Mouse (Mus musculus): Measurements from ENCODE around the gene Ebf1.
A peak's percentile ranks its signal among the peaks of the same experiment; 100 is the strongest.

Ebf1 gene

DNA sequence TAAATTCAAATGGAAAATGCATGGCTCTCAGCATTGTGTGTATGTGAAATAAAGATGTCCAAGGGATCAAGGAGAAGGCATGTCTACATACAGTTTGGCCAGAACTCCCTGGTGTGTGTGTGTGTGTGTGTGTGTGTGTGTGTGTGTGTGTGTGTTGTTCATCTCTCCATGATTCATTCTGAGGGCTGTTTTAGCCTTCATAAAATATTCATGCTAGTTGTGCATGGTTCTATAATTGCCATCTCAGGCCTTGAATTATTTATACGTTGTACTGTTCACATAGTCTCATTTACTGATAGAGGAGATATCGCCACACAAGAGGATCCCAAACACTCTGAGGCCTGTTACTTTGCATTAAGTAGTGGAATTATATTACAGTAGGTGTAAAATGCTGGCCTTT, 220.5 kb downstream of the Ebf1 start:
- DNase-seq (ENCODE audit: low spot score in 2 of 2): no peak

DNA sequence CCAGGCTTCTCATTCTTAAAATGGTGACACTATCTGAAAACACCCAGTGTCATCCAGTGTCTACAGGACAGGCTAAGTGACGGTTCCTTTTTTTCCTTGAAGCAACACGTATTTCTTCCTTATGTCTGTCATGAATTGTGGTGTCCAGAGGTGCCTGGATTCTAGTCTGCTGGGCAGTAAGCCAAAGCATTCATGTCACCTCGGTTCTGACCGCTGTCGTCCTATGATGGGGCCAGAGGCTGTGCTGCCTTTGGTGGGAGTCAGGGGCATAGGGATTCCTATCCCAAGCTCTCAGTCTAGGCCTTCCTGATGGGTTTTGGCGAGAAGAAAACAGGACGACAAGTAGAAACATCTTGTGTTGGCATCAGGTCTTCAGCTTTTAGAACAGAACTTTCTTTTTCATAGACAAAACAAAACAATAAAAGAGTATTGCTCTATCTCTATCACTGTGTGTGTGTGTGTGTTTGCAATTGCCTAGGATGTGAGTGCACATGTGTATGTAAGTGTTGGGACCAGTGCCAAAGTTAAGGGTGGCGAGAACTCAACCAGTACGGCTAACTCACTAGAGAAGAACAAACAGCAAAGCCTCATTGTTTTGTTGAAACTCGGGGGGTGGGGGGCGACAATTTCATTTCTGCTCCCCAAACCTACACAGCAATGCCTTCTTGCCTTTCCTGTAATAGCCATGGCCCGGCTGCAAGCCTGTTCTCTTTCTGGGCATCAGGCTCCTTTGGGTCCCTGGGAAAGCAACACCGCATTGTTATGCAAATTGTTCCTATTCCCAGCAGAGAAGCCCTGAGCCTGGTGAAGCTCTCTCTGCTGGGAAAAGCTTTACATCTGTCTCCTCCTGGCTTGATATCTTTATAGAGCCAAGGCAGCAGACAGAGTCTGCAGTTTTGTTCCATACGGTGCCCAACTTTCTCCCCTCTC, 224.3 kb downstream of the Ebf1 start:
- DNase-seq (ENCODE audit: low spot score in 2 of 2): no peak

DNA sequence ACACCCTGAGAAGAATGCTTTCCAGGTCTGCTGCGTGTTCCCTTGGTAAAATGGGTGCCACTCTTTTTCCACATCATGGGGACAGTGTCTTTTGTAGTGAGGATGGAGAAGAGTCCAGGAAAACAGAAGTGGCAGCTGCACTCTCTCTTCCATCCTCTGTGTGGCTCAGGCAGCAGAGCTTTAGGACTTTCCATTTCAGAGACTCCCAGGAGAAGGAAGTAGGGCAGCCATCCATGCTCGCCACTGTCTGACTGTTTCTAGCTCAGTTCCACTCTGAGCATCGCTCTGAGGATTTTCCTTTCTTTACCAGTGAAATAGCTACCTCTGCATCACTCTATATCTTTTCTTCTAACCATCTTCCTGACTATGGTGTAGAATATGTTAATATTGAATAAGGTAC, 234.8 kb downstream of the Ebf1 start:
- no peak for DNase-seq (ENCODE audit: low spot score in 2 of 2)

DNA sequence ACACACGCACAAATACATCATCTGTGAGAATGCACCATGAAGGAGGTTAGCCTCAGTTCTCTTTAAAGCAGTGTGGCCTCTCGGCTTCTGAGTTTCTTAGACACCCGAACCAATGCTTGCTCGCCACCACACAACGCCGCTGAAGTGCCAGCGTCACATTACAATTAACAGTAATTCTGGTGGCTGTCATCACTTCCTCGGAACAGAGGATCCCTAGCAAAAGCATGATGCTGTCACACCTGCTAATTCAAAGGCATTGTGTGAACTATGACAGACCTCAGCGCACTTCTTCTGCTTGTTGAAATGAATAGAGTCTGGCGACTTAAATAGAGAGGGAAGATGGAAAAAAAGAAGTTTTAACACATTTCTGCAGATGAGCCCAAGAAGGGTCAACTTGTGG, 235.8 kb downstream of the Ebf1 start:
- DNase-seq (ENCODE audit: low spot score in 2 of 2): no peak

DNA sequence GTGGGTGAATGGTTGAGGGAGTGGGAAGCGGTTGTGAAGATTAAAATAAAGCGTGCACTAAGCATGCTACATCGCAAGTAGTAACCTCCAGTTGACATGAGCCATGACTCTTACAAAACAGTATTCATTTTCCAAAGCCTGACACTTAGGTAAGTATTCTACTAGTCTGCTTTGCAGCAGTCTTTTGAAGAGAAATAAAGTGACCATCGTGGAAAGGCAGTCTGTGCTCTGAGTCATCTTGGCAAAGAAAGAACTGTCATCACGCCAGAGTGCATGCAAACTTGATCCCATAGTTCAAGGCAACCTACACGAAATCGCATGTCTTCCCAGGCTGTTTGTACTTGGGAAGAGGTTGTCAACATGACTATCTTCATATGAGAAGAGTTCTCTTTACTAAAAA, 237.4 kb downstream of the Ebf1 start:
- no peak for DNase-seq (ENCODE audit: low spot score in 2 of 2)

DNA sequence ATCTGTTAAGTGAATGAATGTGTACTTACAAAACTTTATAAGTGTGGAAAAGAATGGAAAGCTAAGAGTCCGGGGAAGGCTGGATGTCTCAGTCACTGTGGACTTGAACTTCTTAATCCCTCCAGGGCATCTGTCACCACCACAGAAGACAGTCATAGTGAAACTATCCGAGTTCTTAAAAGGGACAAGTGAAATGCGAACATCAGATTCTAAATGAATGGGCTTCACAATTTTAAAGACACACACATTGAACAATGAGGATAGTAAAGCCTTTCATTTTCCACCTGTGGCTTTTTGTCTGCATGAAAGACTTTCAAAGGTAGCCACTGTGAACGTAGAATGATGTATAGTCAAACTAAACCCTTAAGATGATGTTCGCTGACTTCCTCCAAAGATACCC, 244.0 kb downstream of the Ebf1 start:
- no peak for DNase-seq (ENCODE audit: low spot score in 2 of 2)

DNA sequence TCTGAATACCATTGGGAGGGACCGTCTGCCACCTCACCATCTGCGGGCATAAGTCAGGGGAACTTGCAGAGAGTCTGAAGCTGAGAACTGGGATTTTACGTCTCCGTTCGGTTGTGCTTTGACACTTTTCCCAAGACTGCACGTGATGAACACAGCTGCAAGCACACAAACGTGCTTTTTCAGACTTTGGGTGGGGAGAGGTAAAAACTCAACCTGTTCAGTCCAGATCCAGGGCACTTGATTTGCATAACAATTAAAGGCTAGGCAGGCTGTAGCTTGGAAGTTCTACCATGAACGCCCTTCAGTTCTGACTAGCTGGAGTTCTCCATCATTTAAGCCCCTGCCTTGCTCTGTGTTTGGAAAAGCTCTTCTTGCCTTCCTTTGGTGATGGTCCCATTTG, 246.8 kb downstream of the Ebf1 start:
- DNase-seq (ENCODE audit: low spot score in 2 of 2): no peak

DNA sequence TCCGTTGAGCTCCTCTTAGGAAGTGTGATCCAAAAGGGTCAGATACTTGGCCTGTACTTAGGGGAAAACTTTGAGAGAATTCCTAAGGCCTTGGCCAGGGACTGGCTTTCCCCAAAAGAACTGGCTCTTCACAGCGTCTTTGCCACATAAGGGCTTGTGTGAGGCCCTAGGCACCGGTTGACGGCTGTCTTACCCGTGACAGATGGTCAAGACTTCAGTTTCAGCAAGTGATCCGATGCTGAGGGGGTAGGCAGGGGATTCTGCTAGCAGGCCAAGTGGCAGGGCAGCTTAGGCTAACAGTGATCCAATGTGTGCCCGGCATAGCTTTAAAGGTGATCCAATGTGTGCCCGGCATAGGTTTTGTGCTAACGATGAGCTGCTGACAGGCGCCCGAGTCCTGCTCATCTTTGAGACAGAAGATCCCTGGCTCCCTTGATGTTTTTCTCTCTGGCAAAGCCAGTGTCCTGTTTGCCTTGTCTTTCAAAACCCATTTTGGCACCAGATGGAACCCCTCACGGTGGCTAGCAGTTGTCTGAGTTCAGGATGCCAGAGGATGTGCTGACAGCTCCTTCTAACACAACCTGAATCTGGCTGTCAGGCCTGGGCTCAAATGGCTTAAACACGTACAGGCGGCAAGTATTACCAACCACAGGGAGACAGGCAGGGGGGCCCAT, 249.5 kb downstream of the Ebf1 start:
- DNase-seq (ENCODE audit: low spot score in 2 of 2): no peak

DNA sequence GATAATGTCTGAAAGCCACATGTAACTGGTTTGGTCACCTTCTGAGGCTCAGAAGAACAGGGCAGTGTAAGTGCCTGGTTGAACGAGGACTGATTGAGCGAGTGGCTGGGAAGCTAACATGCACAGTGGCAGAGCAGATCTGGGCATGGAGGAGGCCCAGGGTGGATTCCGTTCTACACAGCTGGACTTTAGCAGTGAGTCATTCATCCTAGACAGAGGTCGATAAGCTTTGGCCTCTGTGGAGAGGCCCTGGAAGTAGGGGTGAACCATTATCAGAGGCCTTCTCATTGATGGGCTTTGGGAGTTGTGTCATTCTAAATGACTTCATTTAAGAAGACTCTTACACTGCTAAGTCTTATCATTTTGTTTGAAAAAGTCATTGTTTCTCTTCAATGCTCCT, 250.3 kb downstream of the Ebf1 start:
- no peak for DNase-seq (ENCODE audit: low spot score in 2 of 2)

DNA sequence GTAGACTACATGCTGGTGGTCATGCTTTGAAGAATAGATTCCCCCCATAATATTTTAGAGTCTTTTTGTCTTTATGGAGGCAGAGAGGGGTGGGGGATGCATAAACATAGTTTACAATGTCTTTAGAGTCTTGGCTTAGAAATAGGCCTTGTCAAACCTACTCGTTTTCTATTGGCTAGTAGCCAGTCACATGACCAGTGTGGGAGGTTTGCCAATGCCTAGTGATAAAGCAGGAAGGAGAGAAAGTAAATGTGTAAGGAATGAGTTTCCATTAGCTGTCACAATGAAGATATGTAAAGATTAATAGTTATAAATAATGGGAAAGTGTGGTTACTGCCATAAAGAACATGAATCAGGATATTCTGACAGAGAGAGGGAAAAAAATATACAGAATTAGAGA, 256.8 kb downstream of the Ebf1 start:
- DNase-seq (ENCODE audit: low spot score in 2 of 2): no peak

DNA sequence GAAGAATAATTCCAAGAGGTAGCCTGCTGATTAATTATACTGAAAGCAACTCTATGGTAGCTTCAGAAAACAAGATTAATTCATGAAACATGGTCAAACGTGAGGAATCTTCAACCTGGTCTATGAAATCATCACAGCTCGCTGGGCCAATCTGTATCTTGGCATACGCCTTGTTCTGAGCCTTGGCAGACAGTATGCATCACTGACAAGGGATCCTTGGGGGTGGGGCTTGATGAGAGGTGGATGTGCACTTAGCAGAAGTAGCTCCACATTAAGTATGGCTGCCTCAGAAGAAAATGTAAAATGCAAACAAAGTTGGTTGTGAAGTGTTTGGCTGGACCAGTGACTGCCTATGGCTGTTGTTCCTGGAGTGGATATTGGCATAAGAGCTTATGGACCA, 258.1 kb downstream of the Ebf1 start:
- DNase-seq (ENCODE audit: low spot score in 2 of 2): no peak

DNA sequence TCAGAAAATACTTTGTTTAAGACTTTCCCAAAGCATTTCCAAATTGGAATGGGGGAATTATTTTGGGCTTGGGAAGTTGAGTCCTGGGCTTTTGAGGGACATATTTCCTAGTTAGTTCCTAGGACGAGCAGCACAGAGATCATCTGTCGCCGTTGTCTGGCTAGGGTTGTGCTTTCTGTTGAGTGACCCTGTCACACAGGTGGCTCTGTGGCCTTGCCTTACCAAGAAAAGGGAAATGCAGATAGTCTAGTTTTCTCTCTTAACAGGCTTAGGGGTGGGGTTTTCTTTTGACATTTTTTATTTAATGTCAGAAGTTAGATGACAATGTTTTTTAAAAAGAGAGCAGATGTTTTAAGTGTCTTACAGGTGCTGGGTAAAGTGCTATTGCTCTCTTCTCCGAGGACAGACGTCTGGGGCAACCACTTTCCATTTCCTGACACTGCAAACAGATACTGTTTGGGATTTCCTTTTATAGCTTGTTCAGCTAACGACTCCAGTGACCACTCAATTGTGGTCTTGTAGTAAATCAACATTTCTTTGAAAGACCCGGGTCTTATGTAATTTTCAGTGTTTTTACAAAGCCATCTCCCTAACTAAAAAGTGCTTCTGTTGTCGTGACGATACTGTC, 264.1 kb downstream of the Ebf1 start:
- no peak for DNase-seq (ENCODE audit: low spot score in 2 of 2)

DNA sequence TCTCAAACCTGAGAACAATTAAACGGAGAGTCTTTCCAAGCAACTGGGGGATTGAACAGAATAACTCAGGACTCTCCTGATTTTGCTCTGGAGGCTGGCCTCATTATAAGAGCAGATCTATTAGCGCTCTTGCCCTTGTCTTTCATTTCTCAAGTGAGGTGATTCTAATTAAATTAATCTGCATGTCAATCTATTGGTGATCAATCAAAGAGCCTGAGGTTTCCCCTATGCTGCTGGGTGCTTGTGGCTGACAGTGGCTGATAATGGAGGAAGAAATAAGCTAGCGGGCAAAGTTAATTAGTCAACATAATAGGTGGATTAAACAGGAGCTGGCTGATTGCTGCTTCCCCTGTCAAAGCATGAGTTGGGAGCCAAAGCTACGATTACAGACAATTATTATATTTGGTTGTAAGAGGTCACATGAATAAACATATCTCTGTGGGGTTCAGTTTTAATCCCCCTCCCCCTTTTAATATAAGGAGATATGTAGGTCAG, 265.4 kb downstream of the Ebf1 start:
- DNase-seq (ENCODE audit: low spot score in 2 of 2): no peak

DNA sequence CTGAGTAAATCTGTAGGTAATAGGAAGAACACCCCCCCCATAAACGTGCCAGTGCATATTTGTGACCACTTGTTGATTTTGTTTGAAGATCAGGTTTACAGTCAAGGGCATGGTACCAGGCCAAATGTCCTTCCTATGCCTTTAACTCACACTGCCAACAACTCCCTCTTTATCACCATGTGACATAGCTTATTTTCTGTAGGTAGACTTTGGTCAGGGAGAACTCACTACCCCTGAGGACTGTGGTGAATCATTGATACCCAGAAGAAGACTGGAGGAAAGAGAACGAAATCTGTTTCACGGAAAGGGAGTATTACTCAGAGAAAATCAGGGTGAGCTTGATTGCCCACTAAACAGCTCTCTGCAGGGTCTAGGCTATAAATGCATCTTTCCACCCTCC, 267.2 kb downstream of the Ebf1 start:
- no peak for DNase-seq (ENCODE audit: low spot score in 2 of 2)

DNA sequence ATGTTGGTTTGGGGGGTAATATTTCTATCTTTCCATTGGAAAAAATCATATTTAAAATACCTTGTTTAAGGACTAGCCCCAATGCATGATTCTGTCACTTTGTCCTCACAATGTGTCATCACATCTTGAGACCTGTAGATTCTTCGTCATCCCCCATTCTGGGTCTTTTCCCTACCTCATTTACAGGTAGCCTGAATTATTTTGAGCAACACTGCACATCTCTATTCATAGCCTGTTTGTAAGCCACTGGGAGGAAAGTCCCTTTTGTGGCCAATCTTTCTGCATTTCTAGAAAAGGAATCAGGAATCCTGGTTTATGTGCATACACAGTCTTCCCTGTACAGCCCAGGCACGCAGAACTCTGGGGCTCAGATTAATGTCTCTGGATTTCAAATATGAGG, 269.8 kb downstream of the Ebf1 start:
- DNase-seq (ENCODE audit: low spot score in 2 of 2): no peak

DNA sequence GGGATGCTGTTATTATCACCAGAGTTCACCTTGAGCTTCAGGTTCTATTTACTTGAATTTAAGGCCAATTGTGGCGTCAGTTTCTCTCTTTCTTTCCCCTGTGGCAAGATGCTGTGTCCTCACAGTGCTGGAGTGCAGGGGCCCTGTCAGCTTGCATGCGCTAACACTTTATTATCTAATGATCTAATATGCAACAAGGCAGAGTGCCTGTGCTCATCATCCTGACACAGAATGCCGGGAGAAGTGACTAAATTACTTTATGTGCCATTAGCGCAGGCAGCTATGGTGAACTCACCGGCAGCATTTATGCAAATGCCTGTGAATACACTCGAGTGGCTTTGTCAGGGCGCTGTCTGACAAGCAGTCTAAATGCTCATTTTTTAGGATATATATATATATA, 270.6 kb downstream of the Ebf1 start:
- no peak for DNase-seq (ENCODE audit: low spot score in 2 of 2)

DNA sequence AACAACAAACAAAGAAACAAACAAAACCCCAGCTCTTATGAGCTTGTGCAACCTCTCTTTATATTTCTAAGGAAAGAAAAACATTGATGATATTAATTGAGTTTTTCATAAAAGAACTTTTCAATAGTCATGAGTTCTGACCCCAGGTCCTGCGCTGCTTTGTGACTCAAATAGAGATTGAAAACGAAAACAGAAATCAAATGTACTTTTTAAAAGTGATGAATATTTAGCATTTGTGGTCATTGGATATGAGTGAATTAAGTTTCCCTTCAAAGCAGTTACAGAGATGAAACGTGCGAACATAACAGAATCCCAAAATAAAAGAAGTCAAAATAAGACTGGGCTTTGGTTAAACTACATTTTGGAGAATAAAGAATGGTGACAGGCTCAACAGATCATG, 271.3 kb downstream of the Ebf1 start:
- DNase-seq (ENCODE audit: low spot score in 2 of 2): no peak

DNA sequence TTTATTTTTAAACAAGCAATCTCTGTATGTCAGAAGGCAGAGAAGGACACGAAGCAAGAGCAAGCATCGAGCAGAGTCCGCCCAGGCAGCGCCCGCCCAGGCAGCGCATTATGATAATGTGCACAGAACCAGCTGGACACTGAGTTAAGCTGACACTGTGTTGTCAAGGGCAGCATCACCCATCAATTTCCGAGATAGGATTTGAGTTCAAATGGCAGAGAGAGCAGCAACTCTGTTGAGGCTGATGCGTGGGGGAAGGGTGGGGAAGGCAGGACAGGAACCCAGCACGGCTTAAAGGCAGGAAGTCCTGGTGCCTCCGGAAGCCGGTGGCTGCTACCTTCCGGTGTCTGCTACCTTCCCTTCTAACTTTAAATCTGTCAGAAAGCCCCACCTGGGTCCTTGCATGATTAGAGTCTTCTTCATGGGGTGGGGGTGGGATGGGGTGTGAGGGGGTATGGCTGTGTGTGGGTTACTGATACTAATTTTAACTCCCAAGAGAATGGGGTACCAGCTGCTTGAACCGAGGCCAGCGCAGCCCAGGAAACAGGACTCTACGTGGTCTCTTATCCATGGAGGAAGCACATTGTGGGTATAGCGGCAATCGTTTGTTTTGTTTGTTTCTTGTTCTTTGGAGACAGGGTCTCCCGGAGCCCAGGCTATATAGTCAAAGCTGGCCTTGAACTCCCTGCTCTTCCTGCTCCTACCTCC, 275.9 kb downstream of the Ebf1 start:
- DNase-seq (ENCODE audit: low spot score in 2 of 2): peak; percentile 26 to 77

DNA sequence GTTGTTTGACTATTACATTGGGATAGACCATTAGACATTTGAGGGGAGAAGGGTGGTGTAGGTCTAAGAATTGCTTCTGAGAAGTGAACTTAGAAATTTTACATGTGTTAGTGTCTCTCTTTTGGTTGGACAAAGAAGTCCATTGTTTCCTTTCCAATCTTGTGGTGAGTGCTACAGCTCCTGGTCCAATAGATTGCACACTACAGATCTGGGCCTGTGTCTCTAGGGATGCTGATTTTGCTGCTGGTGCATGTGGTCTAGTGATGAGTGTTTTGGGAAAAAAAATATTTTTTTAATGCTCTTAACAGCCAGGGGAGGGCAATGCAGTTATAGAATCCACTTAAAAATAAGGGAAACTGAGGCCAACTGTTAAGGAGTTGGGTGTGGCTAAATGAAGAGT, 276.9 kb downstream of the Ebf1 start:
- DNase-seq (ENCODE audit: low spot score in 2 of 2): no peak

DNA sequence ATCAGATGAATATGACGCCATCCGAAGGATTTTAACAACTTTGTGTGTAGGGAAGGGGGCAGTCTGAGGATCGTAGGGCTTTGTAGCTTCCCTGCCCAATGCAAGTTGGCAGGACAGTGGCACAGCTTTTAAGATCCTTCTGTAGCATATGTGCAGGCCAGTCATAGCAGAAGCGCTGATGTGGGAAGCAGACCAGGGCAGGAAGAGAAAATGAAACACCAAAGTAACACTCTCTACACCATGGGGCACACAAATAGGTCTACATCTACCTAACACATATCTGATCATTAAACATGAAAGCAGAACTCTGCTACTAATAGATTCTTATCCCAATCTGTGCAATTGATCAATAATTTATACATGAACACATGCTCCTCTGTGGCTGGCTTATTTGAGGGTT, 277.7 kb downstream of the Ebf1 start:
- no peak for DNase-seq (ENCODE audit: low spot score in 2 of 2)

DNA sequence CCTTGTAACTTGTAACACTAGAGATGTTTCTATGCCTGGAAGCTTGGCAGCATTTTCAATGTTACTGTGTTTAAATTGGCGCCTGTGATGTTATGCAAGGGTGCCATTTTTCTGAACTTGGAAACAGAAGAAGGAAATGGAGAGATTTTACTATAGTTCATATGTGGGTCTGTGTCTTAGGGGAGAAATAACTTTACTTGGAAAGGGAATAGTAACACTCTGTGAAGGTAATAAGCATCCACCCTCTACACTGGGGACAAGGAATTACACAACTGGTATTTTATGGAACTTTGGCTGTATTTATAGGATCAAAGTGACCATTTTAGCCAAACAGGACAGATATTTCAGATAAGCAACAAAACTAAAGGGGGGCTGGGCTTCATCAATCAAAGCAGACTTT, 278.8 kb downstream of the Ebf1 start:
- DNase-seq (ENCODE audit: low spot score in 2 of 2): no peak

DNA sequence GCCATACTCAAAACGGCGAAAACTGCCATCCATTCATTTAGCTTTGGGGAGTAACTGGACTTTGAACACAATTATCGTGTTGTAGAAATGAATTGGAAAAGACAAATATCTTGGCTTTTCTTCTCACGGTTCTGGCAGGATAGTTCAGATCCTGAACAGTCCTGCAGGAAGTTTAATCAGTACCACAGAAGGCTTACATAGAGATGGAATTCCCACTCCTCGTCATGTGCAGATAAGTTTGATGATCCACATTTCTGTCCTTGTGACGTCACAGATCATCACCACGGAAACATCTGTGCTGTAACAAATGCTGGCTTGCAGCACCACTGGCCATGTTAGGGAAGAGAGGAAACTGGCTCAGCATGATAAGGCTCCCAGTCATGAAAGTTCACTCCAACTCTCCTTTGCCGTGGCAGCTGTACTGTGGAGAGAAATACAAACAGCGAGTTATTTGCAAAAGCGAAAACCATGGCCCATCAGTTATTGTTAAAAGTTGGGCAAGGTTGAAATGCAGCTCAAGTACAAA, 280.1 kb downstream of the Ebf1 start:
- DNase-seq (ENCODE audit: low spot score in 2 of 2): no peak

Data from spleen, postnatal 10 days (tissue).